Mouse (Mus musculus) heart, adult 2 months (tissue): ENCODE results near the gene Cenpf. TPM values are rescaled to one million over a fixed set of nuclear protein-coding genes. Genes with fewer than 3 reads are reported as not detected.

ENCODE experiments used
- DNase-seq, 2 experiments: peaks; one replicate each; pipeline ENCODE4 v3.0.0; 2021
- H3K27ac ChIP-seq: fragments of 200-600 bp; 2 replicates; pipeline ENCODE4 v1.8.1; 2022
- H3K27me3 ChIP-seq: fragments of 200-500 bp; 2 replicates; pipeline ENCODE4 v1.6.1; 2012; ENCODE audit warnings: mild to moderate bottlenecking, low read length, inconsistent platforms, mixed read lengths; ENCODE audit not compliant: control insufficient read depth, insufficient read depth
- H3K36me3 ChIP-seq: fragments of 200-500 bp; 2 replicates; pipeline ENCODE4 v1.6.1; 2012; ENCODE audit warnings: low read length, inconsistent platforms; ENCODE audit not compliant: control insufficient read depth, insufficient read depth
- H3K4me1 ChIP-seq: fragments of 200-500 bp; 2 replicates; pipeline ENCODE4 v1.6.1; 2011; ENCODE audit warnings: low read length; ENCODE audit not compliant: control insufficient read depth, insufficient read depth
- H3K4me3 ChIP-seq: fragments of 200-600 bp; 2 replicates; pipeline ENCODE4 v1.8.1; 2022
- H3K79me2 ChIP-seq: fragments of 200-500 bp; replicated peaks from 2 replicates; pipeline ENCODE4 v1.6.1; 2012; ENCODE audit warnings: mild to moderate bottlenecking, inconsistent platforms, low read length, moderate library complexity, mixed read lengths; ENCODE audit not compliant: control insufficient read depth, insufficient read depth
- H3K9ac ChIP-seq: fragments of 200-500 bp; 2 replicates; pipeline ENCODE4 v1.6.1; 2012; ENCODE audit warnings: low read depth, mild to moderate bottlenecking, control low read depth, inconsistent platforms, low read length, mixed read lengths
- CTCF ChIP-seq: fragments of 200-600 bp; IDR thresholded peaks from 2 replicates; pipeline ENCODE4 v1.8.1; 2022; ENCODE audit warnings: antibody characterized with exemption, mild to moderate bottlenecking, moderate library complexity
- EP300 ChIP-seq: fragments of 200-500 bp; IDR thresholded peaks from 2 replicates; pipeline ENCODE4 v1.6.1; 2011; ENCODE audit warnings: low read depth, low read length, control low read depth; ENCODE audit not compliant: insufficient read depth
- POLR2A ChIP-seq: fragments of 200-500 bp; IDR thresholded peaks from 2 replicates; pipeline ENCODE4 v1.6.1; 2011; ENCODE audit warnings: mild to moderate bottlenecking, low read depth, low read length, control low read depth; ENCODE audit not compliant: insufficient read depth
- WGBS: fragments of 180-500 bp; shearing (Covaris S2); methylation state at CpG from one replicate; pipeline ENCODE4 v1.1.7; 2018; 5-methylcytosine and 5-hydroxymethylcytosine counted together
- intact Hi-C: fragments of 180-260 bp; cut with DNase I; formaldehyde crosslinking; loops from one replicate; pipeline ENCODE4 v1.15.1; 2025
- polyA plus RNA-seq: library from polyadenylated mRNA; depleted of rRNA; stranded (reverse); fragments of >200 nt; gene quantifications from 2 replicates; pipeline ENCODE4 v1.2.3, GENCODE M21; 2012
- total RNA-seq, 2 experiments: library from RNA; stranded (reverse); gene quantifications; 2 replicates each; pipeline ENCODE4 v1.2.3; 2021

Gene Cenpf
- total and polyA plus RNA-seq, 3 experiments, result 2.0 to 5.5 (median 5.4) TPM

DNA sequence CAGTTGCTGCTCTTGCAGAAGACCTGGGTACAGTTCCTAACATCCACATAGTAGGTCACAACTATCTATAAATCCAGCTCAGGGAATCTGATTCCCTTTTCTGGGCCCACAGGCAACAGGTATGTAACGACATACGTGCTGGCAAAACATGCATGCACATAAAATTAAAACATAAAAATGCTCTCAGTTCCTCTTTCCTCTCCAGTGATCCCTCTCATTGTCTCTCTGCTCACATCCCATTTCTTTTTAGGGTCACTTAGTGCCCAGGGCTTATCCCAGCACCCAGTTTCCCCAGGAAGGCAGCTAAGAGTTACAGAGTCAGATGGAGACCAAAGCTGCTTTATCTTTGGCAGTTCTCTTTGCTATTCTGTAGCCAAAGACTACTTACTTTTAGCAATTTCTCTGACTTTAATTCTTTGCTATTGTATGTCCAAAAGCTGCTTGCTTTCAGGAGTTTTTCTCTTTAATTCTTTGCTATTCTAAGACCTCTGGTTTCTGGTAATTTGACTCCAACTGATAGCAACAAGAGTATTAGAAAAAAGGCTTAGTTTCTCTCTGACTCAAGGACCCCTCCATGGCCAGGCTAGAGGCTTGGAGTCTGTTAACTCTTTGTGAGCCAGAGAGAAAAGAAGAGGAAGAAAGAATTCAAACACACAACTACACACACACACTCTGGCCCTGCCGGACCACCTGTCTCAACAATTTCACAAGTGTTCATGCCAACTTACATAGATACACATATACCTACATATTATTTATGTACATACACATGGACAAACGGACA, 1.4 kb upstream of the Cenpf start:
- intact Hi-C loops, result no loop called here
- Histone ChIP-seq H3K4me1 (no peaks in the 10 kb centered on the region; the same call in 1 of the 2 replicates), H3K4me3 (no peak overlapping the region; the same call in 1 of the 2 replicates)

GRCm38 (mm10) chr1:189688388-189688750, 483 bp upstream of the Cenpf start:
- Histone ChIP-seq H3K27me3 (no peaks in the 10 kb centered on the region), H3K27ac (peak overlapping the region; percentile 67; the same call in 1 of the 2 replicates), H3K4me1 (no peaks in the 10 kb centered on the region; the same call in 1 of the 2 replicates), H3K9ac (peak overlapping the region; percentile 46), H3K36me3 (no peaks in the 10 kb centered on the region), H3K79me2 (no peaks in the 10 kb centered on the region), H3K4me3 (peak overlapping the region; percentile 84)
- intact Hi-C loops, result no loop called here
- TF ChIP-seq EP300 (no peak), CTCF (no peak), POLR2A (no peak)
- no peak for DNase-seq
- under 1% methylated on average over 15 of the region's 15 CpGs for WGBS

More for the DNA sequence above, 1.4 kb upstream of the Cenpf start:
- no peak for TF ChIP-seq CTCF
- Histone ChIP-seq H3K27me3 (no peaks in the 10 kb centered on the region), H3K79me2 (no peaks in the 10 kb centered on the region), H3K36me3 (no peaks in the 10 kb centered on the region), H3K9ac (no peak overlapping the region; the same call in 1 of the 2 replicates), H3K27ac (no peak overlapping the region)
- no peak for DNase-seq
- WGBS, result 40% methylated on average over 4 of the region's 4 CpGs

GRCm38 (mm10) chr1:189686025-189686424, 1.9 kb downstream of the Cenpf start:
- no peak overlapping the region for H3K4me3 ChIP-seq

DNA sequence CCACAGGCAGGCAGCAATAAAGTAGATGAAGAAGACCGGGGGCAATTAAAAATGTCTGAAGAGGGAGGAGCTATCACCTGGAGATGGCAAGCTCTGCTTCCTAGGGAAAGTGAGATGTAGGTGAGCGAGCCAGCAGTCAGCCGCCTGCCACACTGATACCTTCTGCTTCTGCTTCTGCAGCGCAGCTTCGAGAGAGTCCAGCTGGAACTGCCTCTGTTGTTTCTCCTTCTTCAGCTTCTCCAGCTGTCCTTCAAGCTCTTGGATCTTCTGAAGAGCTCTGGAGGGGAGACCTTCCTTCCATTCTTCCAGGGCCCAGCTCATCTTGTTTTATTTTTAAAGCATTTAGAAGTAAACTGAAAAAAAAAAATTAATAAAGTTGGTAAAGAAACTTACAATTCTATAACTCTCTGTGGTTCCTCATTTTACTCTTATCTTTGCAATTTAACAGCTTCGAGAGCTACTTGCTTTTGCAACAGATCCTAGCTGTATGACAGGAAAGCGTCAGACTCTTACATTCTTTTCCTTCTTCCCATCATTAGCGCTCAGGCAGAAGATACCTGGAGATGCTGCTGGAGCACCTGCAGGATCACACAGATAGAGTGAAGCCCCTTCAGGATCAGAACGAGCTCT, 3.0 kb downstream of the Cenpf start:
- WGBS, result 87% methylated on average over 9 of the region's 9 CpGs
- intact Hi-C loops, result no loop called here
- H3K4me3 ChIP-seq, result no peak overlapping the region
- no peaks in the 10 kb centered on the region for H3K79me2 ChIP-seq
- H3K27me3 ChIP-seq, result no peaks in the 10 kb centered on the region
- no peaks in the 10 kb centered on the region for H3K36me3 ChIP-seq
- H3K4me1 ChIP-seq, result no peaks in the 10 kb centered on the region; the same call in 1 of the 2 replicates
- no peak for TF ChIP-seq EP300
- TF ChIP-seq CTCF, result no peak
- TF ChIP-seq POLR2A, result no peak
- no peak for DNase-seq
- no peak overlapping the region for H3K27ac ChIP-seq
- H3K9ac ChIP-seq, result no peak overlapping the region

More at GRCm38 (mm10) chr1:189686025-189686424, 1.9 kb downstream of the Cenpf start:
- DNase-seq, result no peak
- H3K27ac ChIP-seq, result no peak overlapping the region
- no peaks in the 10 kb centered on the region for H3K79me2 ChIP-seq
- H3K36me3 ChIP-seq, result no peaks in the 10 kb centered on the region
- intact Hi-C loops, result no loop called here
- H3K4me1 ChIP-seq, result no peaks in the 10 kb centered on the region; the same call in 1 of the 2 replicates
- WGBS, result 43% methylated on average over 6 of the region's 6 CpGs
- H3K27me3 ChIP-seq, result no peaks in the 10 kb centered on the region
- no peak for TF ChIP-seq POLR2A
- TF ChIP-seq CTCF, result no peak
- no peak for TF ChIP-seq EP300
- no peak overlapping the region for H3K9ac ChIP-seq

GRCm38 (mm10) chr1:189679555-189679954, 8.3 kb downstream of the Cenpf start:
- Histone ChIP-seq H3K79me2 (no peaks in the 10 kb centered on the region), H3K9ac (no peak overlapping the region; the same call in 1 of the 2 replicates), H3K27ac (peak overlapping the region; percentile 9; the same call in 1 of the 2 replicates), H3K36me3 (no peaks in the 10 kb centered on the region), H3K4me3 (no peak overlapping the region), H3K27me3 (no peaks in the 10 kb centered on the region), H3K4me1 (no peaks in the 10 kb centered on the region; the same call in 1 of the 2 replicates)
- WGBS, result 60% methylated on average over 3 of the region's 3 CpGs
- TF ChIP-seq EP300, result peak; percentile 36; the same call in 1 of the 2 replicates
- no peak for TF ChIP-seq POLR2A
- TF ChIP-seq CTCF, result no peak
- DNase-seq, result peak; percentile 31 to 66
- intact Hi-C loops, result loop anchor here (5.0 kb wide), 1 partner anchor 293 kb away; no protein-coding TSS in a partner anchor

DNA sequence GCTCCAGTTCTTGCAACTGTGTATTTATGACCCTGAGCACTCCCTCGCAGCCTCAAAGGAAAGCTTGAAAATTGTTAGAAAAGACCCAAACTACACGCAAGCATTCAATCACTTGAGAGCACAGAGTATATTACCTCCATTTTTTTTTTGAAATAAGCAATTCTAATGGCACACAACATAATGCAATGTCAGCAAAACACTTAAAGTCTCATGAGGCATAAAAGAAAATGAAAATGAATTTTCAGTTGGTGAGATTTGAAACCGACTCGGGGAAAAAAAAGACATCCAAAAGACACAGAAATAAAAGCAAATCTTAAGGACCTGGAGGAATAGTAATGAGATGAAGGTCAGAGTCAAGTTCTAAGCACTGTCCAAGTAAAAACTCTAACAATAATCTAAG, 11.9 kb downstream of the Cenpf start:
- intact Hi-C loops, result loop anchor here (1.0 to 5.0 kb wide), 3 partner anchors 251 to 653 kb away; no protein-coding TSS in a partner anchor
- Histone ChIP-seq H3K4me1 (no peaks in the 10 kb centered on the region; the same call in 1 of the 2 replicates), H3K36me3 (no peaks in the 10 kb centered on the region), H3K4me3 (no peak overlapping the region), H3K27me3 (no peaks in the 10 kb centered on the region), H3K9ac (no peak overlapping the region), H3K27ac (no peak overlapping the region; the same call in 1 of the 2 replicates), H3K79me2 (no peaks in the 10 kb centered on the region)
- DNase-seq, result no peak
- 89% methylated on average over 4 of the region's 4 CpGs for WGBS
- no peak for TF ChIP-seq CTCF
- TF ChIP-seq POLR2A, result no peak
- no peak for TF ChIP-seq EP300
